Mouse (Mus musculus) frontal cortex, postnatal 10 days (tissue): ENCODE measurements around the gene Cd5.

Source experiments
- DNase-seq, 2 experiments: peaks; one replicate each; pipeline ENCODE4 v3.0.0; 2022; ENCODE audit warnings: low spot score in 2 of 2, mixed read lengths in 1 of 2

Gene Cd5

GRCm38 (mm10) chr19:10738811-10739210 lies at the start of gene Cd5:
Cd5 (minus strand) TSS chr19:10739002.
- no peak for DNase-seq

GRCm38 (mm10) chr19:10788242-10788641 lies 49.4 kb upstream of the Cd5 start:
- DNase-seq: no peak

- no peak for DNase-seq
These were observed 48.6 kb upstream of the Cd5 start for GRCm38 (mm10) chr19:10787406-10787805.

- DNase-seq: no peak
These were observed 48.0 kb upstream of the Cd5 start for GRCm38 (mm10) chr19:10786753-10787152.

- no peak for DNase-seq
These were observed 46.1 kb upstream of the Cd5 start for GRCm38 (mm10) chr19:10784796-10785459.

- no peak for DNase-seq
These were observed 45.3 kb upstream of the Cd5 start for GRCm38 (mm10) chr19:10784061-10784460.

- no peak for DNase-seq
These were observed 44.4 kb upstream of the Cd5 start for GRCm38 (mm10) chr19:10783168-10783567.

- DNase-seq: no peak
These were observed 42.8 kb upstream of the Cd5 start for GRCm38 (mm10) chr19:10781641-10782040.

GRCm38 (mm10) chr19:10776906-10777305 lies 38.1 kb upstream of the Cd5 start:
- DNase-seq: no peak

GRCm38 (mm10) chr19:10774141-10774540 lies 35.3 kb upstream of the Cd5 start:
- no peak for DNase-seq

- DNase-seq: no peak
These were observed 34.6 kb upstream of the Cd5 start for GRCm38 (mm10) chr19:10773384-10773783.

- no peak for DNase-seq
These were observed 34.1 kb upstream of the Cd5 start for GRCm38 (mm10) chr19:10772866-10773265.

- no peak for DNase-seq
These were observed 33.2 kb upstream of the Cd5 start for GRCm38 (mm10) chr19:10771995-10772394.

GRCm38 (mm10) chr19:10769429-10770195 lies 30.8 kb upstream of the Cd5 start:
- DNase-seq: no peak

- DNase-seq: no peak
These were observed 30.1 kb upstream of the Cd5 start for GRCm38 (mm10) chr19:10768694-10769428.

GRCm38 (mm10) chr19:10767631-10768030 lies 28.8 kb upstream of the Cd5 start:
- DNase-seq: no peak

GRCm38 (mm10) chr19:10763381-10764031 lies 24.7 kb upstream of the Cd5 start:
- no peak for DNase-seq

GRCm38 (mm10) chr19:10762468-10762867 lies 23.7 kb upstream of the Cd5 start:
- DNase-seq: no peak

- no peak for DNase-seq
These were observed 23.1 kb upstream of the Cd5 start for GRCm38 (mm10) chr19:10761794-10762415.

GRCm38 (mm10) chr19:10759983-10760831 lies 21.4 kb upstream of the Cd5 start:
- DNase-seq: no peak

- DNase-seq: no peak
These were observed 20.7 kb upstream of the Cd5 start for GRCm38 (mm10) chr19:10759525-10759924.
